Mouse (Mus musculus) adrenal gland, postnatal 10 days (tissue): ENCODE data around the gene Lrrc72. TPM values are rescaled to one million over a fixed set of nuclear protein-coding genes. Genes with fewer than 3 reads are reported as not detected.
A peak's percentile ranks its signal among the peaks of the same experiment; 100 is the strongest.
"Not testable (repeated sequence)": the region's sequence is repeated elsewhere in the genome, so short reads cannot be mapped to it uniquely, and the experiment has no call there.

Experiments
- DNase-seq: peaks from one replicate; pipeline ENCODE4 v3.0.0; 2021; ENCODE audit warnings: mixed read lengths
- long read RNA-seq, 2 experiments: library from polyadenylated mRNA; stranded (forward); transcript quantifications; one replicate each; pipeline ENCODE4 v2.0.0; 2021
- total RNA-seq, 2 experiments: library from RNA; stranded (reverse); gene quantifications; 2 replicates each; pipeline ENCODE4 v1.2.3; 2021

The Lrrc72 gene
- total RNA-seq = not detected
- long read RNA-seq, experiment 1 = 0 reads
- long read RNA-seq, experiment 2 = 0 reads

DNA sequence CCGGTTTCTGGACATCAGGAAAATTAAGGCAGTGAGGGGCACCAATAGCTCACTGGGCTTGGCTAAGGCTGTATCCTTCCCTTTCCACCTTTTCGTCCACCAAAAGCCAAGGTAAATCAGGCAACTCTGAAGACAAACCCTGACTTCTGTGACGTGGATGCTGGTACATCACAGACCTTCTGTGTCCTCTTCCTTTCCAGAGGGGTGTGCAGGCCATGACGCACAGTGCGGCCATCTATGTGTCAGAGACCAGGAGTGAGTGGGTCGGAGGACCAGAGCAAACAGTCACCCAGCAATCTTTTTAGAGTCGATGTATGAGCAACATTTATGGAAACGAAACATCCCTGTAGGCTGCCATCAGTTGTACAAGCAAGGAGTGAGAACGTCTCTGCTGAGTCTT is at the start of gene Lrrc72:
Lrrc72 (minus strand) TSS at position 101 of the 400 bp plus-strand sequence.
- no peak for DNase-seq

GRCm38 (mm10) chr12:36302326-36302725 is 49.1 kb upstream of the Lrrc72 start:
- no peak for DNase-seq

- no peak for DNase-seq
These were observed 38.1 kb upstream of the Lrrc72 start for GRCm38 (mm10) chr12:36291346-36291745.

DNA sequence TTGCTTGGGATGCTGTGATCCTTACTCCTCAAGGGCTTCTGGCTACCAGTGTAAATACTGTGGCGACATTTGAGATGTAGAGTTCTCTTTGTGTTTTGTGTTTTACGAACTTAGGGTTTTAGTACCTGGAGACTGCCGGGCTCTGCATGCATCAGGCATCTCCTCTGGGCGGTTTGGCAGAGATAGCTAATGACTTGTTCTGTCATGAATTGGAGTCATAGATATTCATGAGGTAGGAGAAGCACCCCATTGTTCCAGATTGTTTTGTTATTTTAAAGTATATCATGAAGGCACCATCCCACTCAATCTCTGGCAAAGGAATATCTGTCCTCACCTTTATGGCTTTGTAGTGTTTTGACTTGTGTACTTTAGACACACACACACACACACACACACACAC is 37.3 kb upstream of the Lrrc72 start:
- no peak for DNase-seq

GRCm38 (mm10) chr12:36289634-36290033 is 36.4 kb upstream of the Lrrc72 start:
- DNase-seq = no peak

DNA sequence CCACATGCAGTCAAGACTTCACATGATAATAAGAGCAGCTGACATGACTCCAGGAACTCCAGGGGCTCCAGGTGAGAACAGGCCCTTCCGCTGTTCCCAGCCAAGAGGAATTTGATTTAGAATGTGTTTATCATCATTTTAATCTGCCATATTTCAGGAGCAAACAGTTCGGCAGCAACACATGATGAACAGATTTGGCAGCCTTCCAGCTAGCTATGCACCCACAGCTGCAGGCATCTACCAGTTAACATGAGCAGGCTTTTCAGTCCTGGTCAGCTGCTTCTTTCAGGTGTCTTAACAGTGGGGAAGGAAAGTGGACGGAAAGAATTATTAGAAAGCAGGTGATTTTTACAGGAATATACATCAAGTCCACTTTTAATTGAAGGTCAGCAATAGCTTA is 21.6 kb upstream of the Lrrc72 start:
- no peak for DNase-seq

DNA sequence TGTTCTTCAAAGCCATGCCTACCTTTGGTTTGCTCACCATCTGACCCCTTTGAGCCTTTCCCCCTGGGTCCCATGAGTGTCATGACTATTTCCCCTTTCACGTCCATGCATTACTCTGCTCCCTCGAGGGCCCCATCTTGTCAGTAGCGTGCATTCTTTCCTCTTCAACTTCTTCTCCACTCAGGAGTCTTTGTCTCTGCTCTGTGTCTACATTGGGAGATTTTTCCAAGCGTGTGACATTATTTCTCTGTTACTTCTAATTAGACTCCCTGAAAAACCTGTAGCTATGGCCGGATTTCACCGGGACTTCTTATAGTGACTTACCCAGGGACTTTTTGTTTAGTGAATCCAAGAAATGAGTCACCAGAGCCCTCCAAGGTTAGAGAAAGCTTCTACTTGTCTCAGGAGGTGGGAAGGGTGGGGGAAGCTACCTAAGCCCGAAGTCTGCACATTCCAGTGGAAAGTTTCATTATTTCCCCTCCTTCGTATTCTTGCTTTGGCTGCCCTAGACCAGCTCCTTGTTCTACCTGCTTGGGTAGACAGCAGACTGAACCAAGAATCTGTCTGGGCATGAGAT is 14.6 kb upstream of the Lrrc72 start:
- no peak for DNase-seq

DNA sequence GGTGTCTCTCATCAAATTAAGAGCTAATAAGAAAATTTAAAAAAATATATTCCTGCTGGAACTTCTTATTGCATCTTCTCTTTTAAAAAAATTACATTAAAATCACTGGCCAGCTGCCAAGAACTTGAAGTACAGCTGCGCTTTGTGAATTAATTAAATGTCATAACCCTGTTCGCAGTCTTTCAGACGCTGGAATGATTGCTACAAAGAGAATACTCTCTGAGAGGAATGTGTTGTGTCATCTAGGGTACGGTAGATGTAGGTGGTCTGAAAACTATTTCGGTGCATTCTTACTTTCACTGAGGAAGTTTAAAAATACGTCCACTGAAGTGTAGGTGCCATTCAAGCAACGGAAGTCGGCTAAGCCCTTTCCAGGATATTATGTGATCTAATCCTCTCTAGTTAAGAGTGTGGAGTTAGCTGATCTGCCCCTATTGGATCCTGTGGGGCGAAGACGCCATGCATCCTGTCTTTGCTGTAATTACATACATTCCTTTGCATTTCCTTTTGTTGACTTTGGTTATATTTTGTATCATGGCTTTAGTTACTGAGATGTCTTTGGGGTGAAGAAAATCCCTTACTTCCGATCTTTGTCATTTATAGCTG is 9.0 kb upstream of the Lrrc72 start:
- no peak for DNase-seq

GRCm38 (mm10) chr12:36255413-36255812 is 2.2 kb upstream of the Lrrc72 start:
- DNase-seq = peak; percentile 5

- DNase-seq = no peak
These were observed 12.0 kb downstream of the Lrrc72 start for GRCm38 (mm10) chr12:36241171-36241570.

GRCm38 (mm10) chr12:36231386-36231785 is 21.8 kb downstream of the Lrrc72 start:
- no peak for DNase-seq

- DNase-seq = no peak
These were observed 28.8 kb downstream of the Lrrc72 start for GRCm38 (mm10) chr12:36224392-36224791.

- DNase-seq = no peak
These were observed 36.3 kb downstream of the Lrrc72 start for GRCm38 (mm10) chr12:36216905-36217304.

- DNase-seq = no peak
These were observed 37.0 kb downstream of the Lrrc72 start for GRCm38 (mm10) chr12:36216230-36216629.

GRCm38 (mm10) chr12:36215149-36215480 is 38.1 kb downstream of the Lrrc72 start:
- peak; percentile 64 for DNase-seq

DNA sequence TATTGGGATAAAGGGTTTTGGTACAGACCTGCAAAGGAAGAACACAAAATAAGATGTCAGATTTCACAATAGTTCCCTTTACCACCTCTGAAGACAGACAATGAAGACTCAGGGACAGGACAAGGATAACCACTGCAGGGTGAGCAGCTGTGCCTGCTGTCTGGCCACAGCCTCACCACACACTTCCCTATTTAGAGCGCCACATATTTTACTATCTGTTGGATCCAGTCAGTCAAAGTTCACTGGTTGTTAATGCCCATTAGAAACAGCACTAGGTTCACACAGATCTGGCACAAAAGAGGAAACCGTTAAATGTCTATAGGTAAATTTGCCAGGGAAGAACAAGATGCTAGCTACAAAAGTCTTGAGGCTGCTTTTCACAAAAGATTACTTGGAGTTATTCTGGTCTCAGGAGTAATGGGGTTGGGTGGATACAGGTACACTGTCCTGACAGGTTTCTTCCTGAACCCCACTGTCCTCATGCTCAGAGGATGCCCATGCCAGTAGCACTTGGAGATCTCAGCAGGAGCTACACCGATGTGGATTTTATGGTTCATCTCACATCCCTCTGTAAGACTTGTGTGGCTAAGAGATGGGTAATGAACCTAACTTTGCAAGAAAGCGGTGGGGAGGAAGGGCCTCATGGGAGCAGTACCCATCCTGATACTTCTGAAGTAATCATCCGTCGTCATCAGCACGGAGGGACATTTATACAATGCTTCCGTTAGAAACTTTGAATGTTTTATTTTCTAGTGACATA is 38.6 kb downstream of the Lrrc72 start:
- DNase-seq = no peak

DNA sequence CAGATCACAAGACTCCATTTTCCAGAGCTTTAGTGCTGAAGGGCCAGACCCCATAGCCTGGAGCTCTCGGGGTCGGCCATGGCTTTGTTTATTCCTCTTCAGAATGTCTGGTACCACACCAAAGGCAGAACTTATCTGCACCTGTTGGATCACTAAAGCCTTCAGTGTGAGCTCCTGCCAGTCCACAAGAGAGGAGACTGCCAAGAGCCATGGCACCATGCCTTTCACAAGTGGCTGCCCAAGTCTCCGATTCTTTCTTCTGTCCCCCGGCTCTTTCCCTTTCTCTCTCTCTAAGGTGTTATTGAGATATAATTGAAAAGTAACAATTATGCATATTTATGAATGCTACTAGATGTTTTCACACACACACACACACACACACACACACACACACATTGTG is 43.1 kb downstream of the Lrrc72 start:
- DNase-seq = no peak

- DNase-seq = no peak
These were observed 44.7 kb downstream of the Lrrc72 start for GRCm38 (mm10) chr12:36208456-36208855.

- no peak for DNase-seq
These were observed 45.4 kb downstream of the Lrrc72 start for GRCm38 (mm10) chr12:36207800-36208148.

DNA sequence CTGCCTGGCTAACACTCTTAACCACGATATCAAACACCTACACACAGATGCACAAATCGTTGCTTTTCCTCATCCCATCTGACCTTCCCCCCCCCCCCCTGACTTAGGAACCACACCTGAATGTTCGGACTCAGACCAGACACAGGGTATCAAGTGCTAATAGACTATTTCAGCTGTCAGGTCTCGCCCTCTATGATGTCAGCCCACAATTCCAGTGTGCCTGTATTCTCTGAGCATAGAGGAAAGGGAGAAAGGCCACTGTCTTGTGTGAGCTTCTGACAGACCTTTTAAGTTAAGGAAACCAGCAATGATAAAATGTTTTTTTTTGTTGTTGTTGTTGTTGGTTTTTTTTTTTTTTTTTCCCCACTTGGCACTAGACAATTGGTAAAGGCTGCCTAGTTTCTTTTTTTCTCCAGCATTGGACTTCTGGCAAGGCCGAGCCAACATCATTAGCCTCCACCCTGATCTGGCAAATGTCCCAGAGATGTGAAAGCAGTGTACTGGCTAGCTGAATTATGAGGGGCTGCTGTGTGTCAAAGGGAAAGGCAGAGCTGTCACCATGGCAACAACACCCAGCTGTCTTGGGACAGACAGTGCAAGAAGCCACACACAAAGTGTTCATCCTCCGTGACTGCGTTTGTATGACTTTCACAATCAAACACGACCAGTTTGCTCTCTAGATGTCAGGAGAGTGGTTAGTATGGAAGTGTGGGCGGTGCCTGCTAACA is 46.0 kb downstream of the Lrrc72 start:
- peak; percentile 68 for DNase-seq

- not testable (repeated sequence) for DNase-seq
These were observed 47.5 kb downstream of the Lrrc72 start for GRCm38 (mm10) chr12:36205579-36206119.

DNA sequence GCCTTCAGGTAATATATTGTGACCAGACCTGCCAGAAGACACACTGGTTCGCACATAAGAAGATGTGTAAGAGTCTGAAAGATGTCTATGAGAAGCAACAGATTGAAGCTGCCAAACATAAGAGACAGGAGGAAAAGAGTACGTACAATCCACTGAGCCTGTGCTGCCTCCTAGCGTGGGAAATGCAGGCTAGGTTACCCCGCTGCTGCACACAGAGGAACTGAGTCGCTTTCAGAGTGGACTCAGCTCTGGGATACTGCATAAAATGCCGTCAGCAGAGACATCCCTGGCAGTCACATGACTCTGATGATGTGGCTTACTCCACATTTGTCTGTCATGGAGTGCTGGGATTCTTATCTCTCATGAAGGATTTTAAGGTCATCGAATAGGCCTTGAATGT is 58.2 kb downstream of the Lrrc72 start:
- DNase-seq = no peak

DNA sequence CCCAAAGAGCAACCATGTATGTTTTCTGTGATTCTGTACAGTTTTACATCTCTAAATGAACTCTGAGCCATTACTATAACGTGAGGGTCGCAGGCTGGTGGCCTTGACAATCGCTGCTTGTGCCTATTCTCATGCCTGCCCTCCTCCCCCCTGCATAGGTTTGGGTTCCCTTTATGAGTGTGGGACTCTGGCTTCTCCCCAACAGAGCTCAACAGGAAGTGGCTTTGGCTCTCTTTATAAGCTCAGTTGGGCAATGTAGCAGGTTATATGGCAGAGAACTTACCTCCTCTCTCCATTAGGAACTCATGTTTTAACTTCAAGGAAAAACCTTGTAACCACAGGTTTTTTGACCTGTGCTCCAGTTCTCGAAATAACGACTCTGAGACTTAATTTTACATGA is 62.9 kb downstream of the Lrrc72 start:
- DNase-seq = no peak
